Mouse (Mus musculus) left cerebral cortex, adult 8-10 months (tissue): ENCODE measurements around the gene Akap8. TPM values are rescaled to one million over a fixed set of nuclear protein-coding genes. Genes with fewer than 3 reads are reported as not detected.

Source experiments
- DNase-seq, 2 experiments: peaks; one replicate each; pipeline ENCODE4 v3.0.0; 2022; ENCODE audit warnings: low spot score in 2 of 2
- total RNA-seq, 4 experiments: library from RNA; stranded (reverse); gene quantifications; 2 replicates each; pipeline ENCODE4 v1.2.4; 2022

Gene Akap8
- total RNA-seq, 4 experiments from 2014 or later: 78.4 to 92.7 (median 90.7) TPM

GRCm38 (mm10) chr17:32284262-32285137 lies 36.5 kb downstream of the Akap8 start, which contains the start of gene Brd4:
Gene Brd4 (minus strand): TSS chr17:32284722.
- peak; percentile 87 to 89 for DNase-seq

GRCm38 (mm10) chr17:32283771-32284221 lies 37.2 kb downstream of the Akap8 start:
- DNase-seq: peak; percentile 22 to 23

- DNase-seq: no peak
Measured at GRCm38 (mm10) chr17:32283341-32283740, 37.7 kb downstream of the Akap8 start.

- DNase-seq: no peak
Measured at GRCm38 (mm10) chr17:32281611-32282310, 39.3 kb downstream of the Akap8 start.

GRCm38 (mm10) chr17:32281126-32281525 lies 39.9 kb downstream of the Akap8 start:
- no peak for DNase-seq

- DNase-seq: no peak
Measured at GRCm38 (mm10) chr17:32280575-32280974, 40.5 kb downstream of the Akap8 start.

GRCm38 (mm10) chr17:32277201-32277600 lies 43.8 kb downstream of the Akap8 start:
- DNase-seq: no peak

- DNase-seq: no peak
Measured at GRCm38 (mm10) chr17:32275568-32275967, 45.5 kb downstream of the Akap8 start.

GRCm38 (mm10) chr17:32269151-32269550 lies 51.9 kb downstream of the Akap8 start:
- no peak for DNase-seq

- no peak for DNase-seq
Measured at GRCm38 (mm10) chr17:32268540-32268960, 52.5 kb downstream of the Akap8 start.

- DNase-seq: no peak
Measured at GRCm38 (mm10) chr17:32268096-32268495, 52.9 kb downstream of the Akap8 start.

GRCm38 (mm10) chr17:32267617-32268016 lies 53.4 kb downstream of the Akap8 start:
- no peak for DNase-seq

- no peak for DNase-seq
Measured at GRCm38 (mm10) chr17:32263672-32264071, 57.4 kb downstream of the Akap8 start.

GRCm38 (mm10) chr17:32262831-32263559 lies 58.0 kb downstream of the Akap8 start:
- no peak for DNase-seq

GRCm38 (mm10) chr17:32258869-32259268 lies 62.2 kb downstream of the Akap8 start:
- DNase-seq: no peak

- no peak for DNase-seq
Measured at GRCm38 (mm10) chr17:32257944-32258343, 63.1 kb downstream of the Akap8 start.

- no peak for DNase-seq
Measured at GRCm38 (mm10) chr17:32257452-32257851, 63.6 kb downstream of the Akap8 start.

- DNase-seq: no peak
Measured at GRCm38 (mm10) chr17:32256896-32257295, 64.1 kb downstream of the Akap8 start.
